Mouse (Mus musculus): ENCODE data around the gene Gm49387. TPM values are rescaled to one million over a fixed set of nuclear protein-coding genes. Genes with fewer than 3 reads are reported as not detected.

The Gm49387 gene
- total RNA-seq, 2 experiments from 2014 or later: not detected

- no peak for ATAC-seq (replicated peaks; ENCODE audit: poor library complexity, severe bottlenecking)
Observed at GRCm38 (mm10) chr14:31577966-31578735, 62.5 kb downstream of the Gm49387 start.

- ATAC-seq (replicated peaks; ENCODE audit: poor library complexity, severe bottlenecking): peak; percentile 61
Observed at GRCm38 (mm10) chr14:31576846-31577697, 63.6 kb downstream of the Gm49387 start.

GRCm38 (mm10) chr14:31575866-31576265, 64.8 kb downstream of the Gm49387 start:
- ATAC-seq (replicated peaks; ENCODE audit: poor library complexity, severe bottlenecking): no peak

- ATAC-seq (replicated peaks; ENCODE audit: poor library complexity, severe bottlenecking): no peak
Observed at GRCm38 (mm10) chr14:31574903-31575665, 65.6 kb downstream of the Gm49387 start.

- no peak for ATAC-seq (replicated peaks; ENCODE audit: poor library complexity, severe bottlenecking)
Observed at GRCm38 (mm10) chr14:31572561-31573175, 68.0 kb downstream of the Gm49387 start.

- no peak for ATAC-seq (replicated peaks; ENCODE audit: poor library complexity, severe bottlenecking)
Observed at GRCm38 (mm10) chr14:31571419-31571818, 69.3 kb downstream of the Gm49387 start.

GRCm38 (mm10) chr14:31570131-31570951, 70.3 kb downstream of the Gm49387 start:
- peak; percentile 33 for ATAC-seq (replicated peaks; ENCODE audit: poor library complexity, severe bottlenecking)

GRCm38 (mm10) chr14:31569151-31569631, 71.5 kb downstream of the Gm49387 start:
- ATAC-seq (replicated peaks; ENCODE audit: poor library complexity, severe bottlenecking): peak; percentile 85

GRCm38 (mm10) chr14:31565478-31566212, 75.0 kb downstream of the Gm49387 start:
- ATAC-seq (replicated peaks; ENCODE audit: poor library complexity, severe bottlenecking): no peak

- no peak for ATAC-seq (replicated peaks; ENCODE audit: poor library complexity, severe bottlenecking)
Observed at GRCm38 (mm10) chr14:31564452-31565179, 76.1 kb downstream of the Gm49387 start.

- ATAC-seq (replicated peaks; ENCODE audit: poor library complexity, severe bottlenecking): no peak
Observed at GRCm38 (mm10) chr14:31560886-31561285, 79.8 kb downstream of the Gm49387 start.

- ATAC-seq (replicated peaks; ENCODE audit: poor library complexity, severe bottlenecking): no peak
Observed at GRCm38 (mm10) chr14:31559216-31559615, 81.5 kb downstream of the Gm49387 start.

- no peak for ATAC-seq (replicated peaks; ENCODE audit: poor library complexity, severe bottlenecking)
Observed at GRCm38 (mm10) chr14:31557784-31558183, 82.9 kb downstream of the Gm49387 start.

- ATAC-seq (replicated peaks; ENCODE audit: poor library complexity, severe bottlenecking): no peak
Observed at GRCm38 (mm10) chr14:31557273-31557672, 83.4 kb downstream of the Gm49387 start.

- no peak for ATAC-seq (replicated peaks; ENCODE audit: poor library complexity, severe bottlenecking)
Observed at GRCm38 (mm10) chr14:31556526-31557260, 84.0 kb downstream of the Gm49387 start.

GRCm38 (mm10) chr14:31555963-31556434, 84.7 kb downstream of the Gm49387 start:
- no peak for ATAC-seq (replicated peaks; ENCODE audit: poor library complexity, severe bottlenecking)

- no peak for ATAC-seq (replicated peaks; ENCODE audit: poor library complexity, severe bottlenecking)
Observed at GRCm38 (mm10) chr14:31555021-31555420, 85.7 kb downstream of the Gm49387 start.

Data from granulocyte monocyte progenitor cell, adult 5-6 weeks (primary cell).